In the genomic region with DNA sequence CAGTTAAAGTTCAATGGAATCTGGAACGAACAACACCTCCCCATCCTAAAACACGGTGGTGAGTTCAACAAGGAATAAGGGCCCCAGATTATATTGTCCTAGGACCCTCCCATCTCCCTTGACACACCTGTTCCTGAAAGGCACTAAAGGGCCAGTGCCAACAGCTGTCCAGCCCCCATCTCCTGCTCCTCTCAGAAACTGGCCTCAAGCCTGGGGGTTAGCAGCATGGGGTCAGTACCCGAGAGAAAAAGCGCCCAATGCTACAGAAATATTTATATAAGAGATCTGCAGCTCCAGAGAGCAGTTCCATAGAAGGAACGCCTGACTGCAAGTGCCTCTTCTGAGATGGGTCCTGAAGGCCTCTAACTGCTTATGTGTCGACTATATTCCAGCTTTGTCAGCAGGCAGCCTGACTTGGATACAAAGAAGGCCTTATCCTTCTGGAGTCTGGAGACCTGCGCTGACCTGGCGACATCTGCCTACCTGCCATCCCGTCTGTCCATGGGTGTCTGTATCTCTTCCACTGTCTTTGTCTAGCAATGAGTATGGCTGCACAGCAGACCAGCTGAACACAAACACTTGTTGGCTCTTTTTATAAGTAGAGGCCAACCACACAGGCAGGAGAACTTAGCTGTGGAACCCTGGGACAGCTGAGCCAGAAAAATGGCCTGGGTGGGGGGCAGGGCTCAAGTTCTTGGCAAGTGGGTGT, we compare ENCODE assay signal across 9 mouse cellular contexts. TPM values are rescaled to one million over a fixed set of nuclear protein-coding genes. Genes with fewer than 3 reads are reported as not detected.
DNase-seq lines count a peak whose midpoint lies in the region; ATAC-seq and TF ChIP-seq lines count a peak whose summit lies in the region.
"Had no signal": no experiment of that assay in that cellular context is flagged by ENCODE, and none has a peak within 500 bp of the region (broad histone marks: within the 10 kb centered on the region; RNA-seq: fewer than 3 reads in every experiment).

No protein-coding gene starts in this region.

- TF ChIP-seq CTCF in heart, adult 2 months (IDR thresholded peaks at IDR 0.05): no peak
- TF ChIP-seq CTCF in midbrain, postnatal 0 days (IDR thresholded peaks at IDR 0.05): no peak

- DNase-seq in heart, adult 2 months: no peak
- DNase-seq in heart, postnatal 25 days (ENCODE audit: low spot score): no peak
- DNase-seq in midbrain, embryonic 10.5 days (ENCODE audit: low spot score): no peak
- DNase-seq in midbrain, postnatal 0 days (ENCODE audit: low spot score): no peak
- no peak for DNase-seq in limb, embryonic 11.5 days (ENCODE audit: low spot score)
- DNase-seq in left cerebral cortex, adult 18-20 months (ENCODE audit: low spot score in 2 of 2): no peak
- DNase-seq in thymus, postnatal 10 days (ENCODE audit: low spot score in 2 of 2): no peak
- DNase-seq in frontal cortex, postnatal 36 days (ENCODE audit: low spot score in 2 of 2): no peak
- DNase-seq: adrenal gland, adult 8-10 months had no signal

- H3K9me3 ChIP-seq in midbrain, embryonic 10.5 days (replicated peaks): no peaks in the 10 kb centered on the region
- H3K9me3 ChIP-seq in midbrain, postnatal 0 days (ENCODE audit: low read length): no peaks in the 10 kb centered on the region
- H3K9me3 ChIP-seq in limb, embryonic 11.5 days (ENCODE audit: control insufficient read depth, low read length): no peaks in the 10 kb centered on the region

- no peak overlapping the region for H3K4me3 ChIP-seq in heart, adult 2 months
- H3K4me3 ChIP-seq in midbrain, embryonic 10.5 days: peak overlapping the region; percentile 98
- no peak overlapping the region for H3K4me3 ChIP-seq in midbrain, postnatal 0 days (ENCODE audit: low read depth, low read length)
- 0 out of 2 replicates have a peak overlapping the region, but pooled peaks have one; percentile 72 for H3K4me3 ChIP-seq in limb, embryonic 11.5 days (ENCODE audit: low read depth, low read length)

- 75% methylated on average over 9 of the region's 9 CpGs for WGBS in heart, adult 2 months
- 66% methylated on average over 9 of the region's 9 CpGs for WGBS in midbrain, embryonic 10.5 days
- 64% methylated on average over 9 of the region's 9 CpGs for WGBS in midbrain, postnatal 0 days
- WGBS in limb, embryonic 11.5 days: 73% methylated on average over 9 of the region's 9 CpGs

- ATAC-seq in midbrain, postnatal 0 days (ENCODE audit: low FRiP score): no peak
- ATAC-seq in limb, embryonic 11.5 days (ENCODE audit: insufficient number of reproducible peaks, low FRiP score, low TSS enrichment, low read depth): no peak

- no peak overlapping the region for H3K4me2 ChIP-seq in midbrain, postnatal 0 days (ENCODE audit: low read depth, low read length, poor library complexity, severe bottlenecking)
- peak overlapping the region; percentile 90; the same call in 1 of the 2 replicates for H3K4me2 ChIP-seq in limb, embryonic 11.5 days (ENCODE audit: low read depth, severe bottlenecking)

- no peaks in the 10 kb centered on the region for H3K36me3 ChIP-seq in heart, adult 2 months (ENCODE audit: control insufficient read depth, insufficient read depth, low read length)
- peaks cover 8% of the 10 kb centered on the region for H3K36me3 ChIP-seq in midbrain, embryonic 10.5 days
- no peaks in the 10 kb centered on the region for H3K36me3 ChIP-seq in midbrain, postnatal 0 days (ENCODE audit: insufficient read depth, low read length)
- no peaks in the 10 kb centered on the region for H3K36me3 ChIP-seq in limb, embryonic 11.5 days (ENCODE audit: control insufficient read depth, insufficient read depth, low read length)

- peak overlapping the region; percentile 56; the same call in 1 of the 2 replicates for H3K9ac ChIP-seq in heart, adult 2 months (ENCODE audit: low read depth, low read length)
- H3K9ac ChIP-seq in midbrain, postnatal 0 days (replicated peaks; ENCODE audit: low read length, poor library complexity, severe bottlenecking): no peak overlapping the region
- no peak overlapping the region for H3K9ac ChIP-seq in limb, embryonic 11.5 days (ENCODE audit: low read length)

- no peak for TF ChIP-seq EP300 in heart, adult 2 months (IDR thresholded peaks at IDR 0.05; ENCODE audit: insufficient read depth, low read depth, low read length)

- H3K4me1 ChIP-seq in heart, adult 2 months (ENCODE audit: control insufficient read depth, insufficient read depth, low read length): peaks cover 22% of the 10 kb centered on the region
- peaks cover 84% of the 10 kb centered on the region for H3K4me1 ChIP-seq in midbrain, embryonic 10.5 days
- H3K4me1 ChIP-seq in midbrain, postnatal 0 days (ENCODE audit: insufficient read depth, low read length): peaks cover 13% of the 10 kb centered on the region; the same call in 1 of the 2 replicates
- H3K4me1 ChIP-seq in limb, embryonic 11.5 days (ENCODE audit: control insufficient read depth, insufficient read depth, low read length): peaks cover 51% of the 10 kb centered on the region

- intact Hi-C loops in heart, adult 2 months (cut with DNase I): loop anchor here (5.0 kb wide), 1 partner anchor 58 kb away; the partner anchor contains the start of gene Sec16a
- intact Hi-C loops in heart, postnatal 25 days (cut with DNase I): loop anchor here (5.0 kb wide), 1 partner anchor 42 kb away; no protein-coding TSS in a partner anchor

- H3K79me2 ChIP-seq in heart, adult 2 months (replicated peaks; ENCODE audit: control insufficient read depth, insufficient read depth, low read length): peaks cover 2% of the 10 kb centered on the region

- no peak for TF ChIP-seq POLR2A in heart, adult 2 months (IDR thresholded peaks at IDR 0.05; ENCODE audit: insufficient read depth, low read depth, low read length)

- peak overlapping the region; percentile 97 for H3K27ac ChIP-seq in heart, adult 2 months
- peak overlapping the region; percentile 96 for H3K27ac ChIP-seq in midbrain, embryonic 10.5 days (replicated peaks)
- H3K27ac ChIP-seq in midbrain, postnatal 0 days (ENCODE audit: low read depth, low read length): no peak overlapping the region
- H3K27ac ChIP-seq in limb, embryonic 11.5 days (replicated peaks; ENCODE audit: low read depth, low read length): no peak overlapping the region

- H3K27me3 ChIP-seq in heart, adult 2 months (ENCODE audit: control insufficient read depth, insufficient read depth, low read length): no peaks in the 10 kb centered on the region
- H3K27me3 ChIP-seq in midbrain, embryonic 10.5 days (ENCODE audit: low read depth, poor library complexity, severe bottlenecking): peaks cover 36% of the 10 kb centered on the region
- peaks cover 31% of the 10 kb centered on the region for H3K27me3 ChIP-seq in midbrain, postnatal 0 days (ENCODE audit: insufficient read depth, low read length)
- H3K27me3 ChIP-seq in limb, embryonic 11.5 days (ENCODE audit: control insufficient read depth, insufficient read depth, low read length): no peaks in the 10 kb centered on the region

RNA-seq across cellular contexts. Expression of gene Notch1, which starts 11.5 kb away (rescaled TPM):
- 10 to 100 TPM; 31.6 to 32.4 TPM for total RNA-seq in heart, adult 2 months (2021)
- polyA plus RNA-seq in heart, adult 2 months (2012; rRNA removed): 22.0 and 23.2 TPM in 2 replicates
- total RNA-seq in heart, postnatal 25 days (2021): 10 to 100 TPM; 27.5 to 32.3 TPM
- 30.1 and 38.3 TPM in 2 replicates for polyA plus RNA-seq in midbrain, embryonic 10.5 days (2016; fragmentation: Nextera tagmentation; extraction: Ambion mirVana)
- total RNA-seq in midbrain, postnatal 0 days (2014; rRNA removed): 48.9 and 65.8 TPM in 2 replicates
- polyA plus RNA-seq in midbrain, postnatal 0 days (2015; fragmentation: Nextera tagmentation; extraction: Ambion mirVana): 6.8 and 7.6 TPM in 2 replicates
- polyA plus RNA-seq in limb, embryonic 11.5 days (2014; fragmentation: Nextera tagmentation; extraction: Ambion mirVana): 14.5 and 15.0 TPM in 2 replicates
- 10 to 100 TPM; 17.8 to 19.1 TPM for total RNA-seq in left cerebral cortex, adult 18-20 months (2021)

RNA-seq across cellular contexts. Expression of gene Sec16a, which starts 59.9 kb away (rescaled TPM):
- total RNA-seq in heart, adult 2 months (2021): 10 to 100 TPM; 36.3 to 40.4 TPM
- 37.5 and 50.1 TPM in 2 replicates for polyA plus RNA-seq in heart, adult 2 months (2012; rRNA removed)
- total RNA-seq in heart, postnatal 25 days (2021): 10 to 100 TPM; 34.9 to 38.8 TPM
- polyA plus RNA-seq in midbrain, embryonic 10.5 days (2016; fragmentation: Nextera tagmentation; extraction: Ambion mirVana): 21.4 and 28.7 TPM in 2 replicates
- total RNA-seq in midbrain, postnatal 0 days (2014; rRNA removed): 63.3 and 76.7 TPM in 2 replicates
- polyA plus RNA-seq in midbrain, postnatal 0 days (2015; fragmentation: Nextera tagmentation; extraction: Ambion mirVana): 9.9 and 12.6 TPM in 2 replicates
- 36.3 and 40.9 TPM in 2 replicates for polyA plus RNA-seq in limb, embryonic 11.5 days (2014; fragmentation: Nextera tagmentation; extraction: Ambion mirVana)
- 10 to 100 TPM; 42.7 to 46.0 TPM for total RNA-seq in left cerebral cortex, adult 18-20 months (2021)

Comparison
In these comparisons a context has a peak if more than half of its experiments do, and no peak if none do; other contexts are left out.
1. H3K27ac ChIP-seq: peak in heart, adult 2 months (single experiment) and midbrain, embryonic 10.5 days (single experiment); none in midbrain, postnatal 0 days (single experiment) and limb, embryonic 11.5 days (single experiment).
2. H3K4me3 ChIP-seq: peak in midbrain, embryonic 10.5 days (single experiment) and limb, embryonic 11.5 days (single experiment); none in heart, adult 2 months (single experiment) and midbrain, postnatal 0 days (single experiment).